Mouse (Mus musculus) CH12.LX (cell line): ENCODE data around the gene Alg1. TPM values are rescaled to one million over a fixed set of nuclear protein-coding genes. Genes with fewer than 3 reads are reported as not detected.

Experiments
- DNase-seq: peaks from one replicate; pipeline ENCODE4 v3.0.0-alpha.2; 2013; ENCODE audit errors: extremely low read depth
- H3K27ac ChIP-seq: 2 replicates; pipeline ENCODE4 v1.5.1; 2012; ENCODE audit warnings: low read depth, mild to moderate bottlenecking, control low read depth, moderate library complexity; ENCODE audit not compliant: insufficient read depth
- H3K27me3 ChIP-seq: replicated peaks from 2 replicates; pipeline ENCODE3; 2012; ENCODE audit warnings: inconsistent platforms
- H3K36me3 ChIP-seq, 2 experiments: replicated peaks in 1 of 2; 2 replicates each; pipeline versions ENCODE3 to v1.6.1; 2012; ENCODE audit warnings: inconsistent platforms in 1 of 2, low read length in 1 of 2, mild to moderate bottlenecking in 1 of 2, mixed read lengths in 1 of 2, moderate library complexity in 1 of 2; ENCODE audit not compliant: control insufficient read depth in 1 of 2, insufficient read depth in 1 of 2
- H3K4me1 ChIP-seq, 2 experiments: 2 replicates each; pipeline ENCODE4 v1.6.1; 2012; ENCODE audit warnings: inconsistent platforms in 1 of 2, moderate library complexity in 1 of 2; ENCODE audit not compliant: insufficient read depth in 2 of 2, control insufficient read depth in 1 of 2
- H3K4me2 ChIP-seq: 2 replicates; pipeline ENCODE4 v1.6.1; 2012; ENCODE audit warnings: low read depth, mild to moderate bottlenecking, control low read depth; ENCODE audit not compliant: poor library complexity, insufficient read depth, severe bottlenecking
- H3K4me3 ChIP-seq, 3 experiments: fragments of 150-350 bp in 1 of 3; sonication (generic) in 1 of 3; replicated peaks in 1 of 3; 2 replicates each; pipeline versions ENCODE3 to v1.5.1; 2011 to 2012; ENCODE audit warnings: low read depth in 2 of 3, low read length in 2 of 3, mild to moderate bottlenecking in 2 of 3, moderate library complexity in 2 of 3, control low read depth in 1 of 3, improper control_type of control experiment in 1 of 3, inconsistent platforms in 1 of 3, mixed read lengths in 1 of 3; ENCODE audit not compliant: poor library complexity in 1 of 3
- H3K79me2 ChIP-seq: replicated peaks from 2 replicates; pipeline ENCODE4 v1.6.1; 2012; ENCODE audit warnings: mild to moderate bottlenecking, moderate library complexity; ENCODE audit not compliant: control insufficient read depth, poor library complexity, insufficient read depth, severe bottlenecking; ENCODE audit errors: extremely low read depth
- H3K9ac ChIP-seq: 2 replicates; pipeline ENCODE4 v1.6.1; 2012; ENCODE audit warnings: low read depth, mild to moderate bottlenecking, control low read depth, moderate library complexity; ENCODE audit not compliant: insufficient read depth
- H3K9me3 ChIP-seq: replicated peaks from 2 replicates; pipeline ENCODE3; 2012; ENCODE audit warnings: low read length, inconsistent platforms, mixed read lengths
- CHD2 ChIP-seq: IDR thresholded peaks from 2 replicates; pipeline ENCODE4 v1.6.1; 2011; ENCODE audit warnings: low read length, improper control_type of control experiment
- CTCF ChIP-seq, 2 experiments: IDR thresholded peaks in 1 of 2; conservative IDR thresholded peaks in 1 of 2; 2 replicates each; pipeline ENCODE4 v1.5.1; 2011 to 2012; ENCODE audit warnings: low read depth in 2 of 2, low read length in 2 of 2, improper control_type of control experiment in 1 of 2, inconsistent platforms in 1 of 2, mild to moderate bottlenecking in 1 of 2, moderate library complexity in 1 of 2
- E2F4 ChIP-seq: IDR thresholded peaks from 2 replicates; pipeline ENCODE4 v1.6.1; 2011; ENCODE audit warnings: low read depth, low read length, improper control_type of control experiment; ENCODE audit not compliant: insufficient replicate concordance
- EP300 ChIP-seq: IDR thresholded peaks from 2 replicates; pipeline ENCODE4 v1.6.1; 2011; ENCODE audit warnings: low read length, improper control_type of control experiment
- JUND ChIP-seq: conservative IDR thresholded peaks from 2 replicates; pipeline ENCODE4 v1.6.1; 2011; ENCODE audit warnings: low read depth, low read length, improper control_type of control experiment
- KAT2A ChIP-seq: IDR thresholded peaks from 2 replicates; pipeline ENCODE4 v1.6.1; 2012; ENCODE audit warnings: low read length, improper control_type of control experiment, inconsistent platforms; ENCODE audit not compliant: insufficient replicate concordance
- MAFK ChIP-seq: IDR thresholded peaks from 2 replicates; pipeline ENCODE4 v1.6.1; 2011; ENCODE audit warnings: low read length, improper control_type of control experiment; ENCODE audit not compliant: insufficient replicate concordance
- MAX ChIP-seq: IDR thresholded peaks from 2 replicates; pipeline ENCODE4 v1.6.1; 2011; ENCODE audit warnings: low read length, improper control_type of control experiment
- MEF2A ChIP-seq: IDR thresholded peaks from 2 replicates; pipeline ENCODE4 v1.6.1; 2014; ENCODE audit warnings: low read depth, mild to moderate bottlenecking, inconsistent platforms, low read length, improper control_type of control experiment, borderline replicate concordance
- MXI1 ChIP-seq: IDR thresholded peaks from 2 replicates; pipeline ENCODE4 v1.6.1; 2011; ENCODE audit warnings: mild to moderate bottlenecking, low read depth, low read length, improper control_type of control experiment
- MYC ChIP-seq: IDR thresholded peaks from 2 replicates; pipeline ENCODE4 v1.6.1; 2011; ENCODE audit warnings: low read depth, mild to moderate bottlenecking, improper control_type of control experiment, low read length
- NELFE ChIP-seq: IDR thresholded peaks from 2 replicates; pipeline ENCODE4 v1.6.1; 2011; ENCODE audit warnings: low read depth, low read length, improper control_type of control experiment
- NRF1 ChIP-seq: IDR thresholded peaks from 2 replicates; pipeline ENCODE4 v1.6.1; 2014; ENCODE audit warnings: low read depth, mild to moderate bottlenecking, inconsistent platforms, low read length, improper control_type of control experiment, moderate library complexity
- PAX5 ChIP-seq: IDR thresholded peaks from 2 replicates; pipeline ENCODE4 v1.6.1; 2012; ENCODE audit warnings: low read length, inconsistent platforms, mixed read lengths
- POLR2A ChIP-seq: IDR thresholded peaks from 2 replicates; pipeline ENCODE4 v1.6.1; 2011; ENCODE audit warnings: low read depth, mild to moderate bottlenecking, improper control_type of control experiment, low read length
- POLR2AphosphoS2 ChIP-seq: IDR thresholded peaks from 2 replicates; pipeline ENCODE4 v1.6.1; 2011; ENCODE audit warnings: low read depth, low read length, improper control_type of control experiment
- RAD21 ChIP-seq: IDR thresholded peaks from 2 replicates; pipeline ENCODE4 v1.6.1; 2011; ENCODE audit warnings: low read depth, mild to moderate bottlenecking, low read length, improper control_type of control experiment, moderate library complexity
- RCOR1 ChIP-seq: conservative IDR thresholded peaks from 2 replicates; pipeline ENCODE4 v1.6.1; 2012; ENCODE audit warnings: low read depth, mild to moderate bottlenecking, inconsistent platforms, low read length, improper control_type of control experiment
- SIN3A ChIP-seq: IDR thresholded peaks from 2 replicates; pipeline ENCODE4 v1.6.1; 2012; ENCODE audit warnings: low read length, improper control_type of control experiment, inconsistent platforms
- SMC3 ChIP-seq: IDR thresholded peaks from 2 replicates; pipeline ENCODE4 v1.6.1; 2011; ENCODE audit warnings: low read depth, low read length, improper control_type of control experiment
- TCF12 ChIP-seq: IDR thresholded peaks from 2 replicates; pipeline ENCODE4 v1.6.1; 2014; ENCODE audit warnings: low read depth, mild to moderate bottlenecking, inconsistent platforms, low read length, improper control_type of control experiment
- UBTF ChIP-seq: IDR thresholded peaks from 2 replicates; pipeline ENCODE4 v1.6.1; 2012; ENCODE audit warnings: low read depth, mild to moderate bottlenecking, inconsistent platforms, low read length, improper control_type of control experiment, moderate library complexity
- USF1 ChIP-seq: IDR thresholded peaks from 2 replicates; pipeline ENCODE4 v1.6.1; 2014; ENCODE audit warnings: low read depth, mild to moderate bottlenecking, inconsistent platforms, low read length, improper control_type of control experiment
- USF2 ChIP-seq: conservative IDR thresholded peaks from 2 replicates; pipeline ENCODE4 v1.6.1; 2011; ENCODE audit warnings: low read depth, low read length, improper control_type of control experiment
- ZC3H11A ChIP-seq: IDR thresholded peaks from 2 replicates; pipeline ENCODE4 v1.6.1; 2012; ENCODE audit warnings: low read depth, mild to moderate bottlenecking, inconsistent platforms, low read length, improper control_type of control experiment
- ZMIZ1 ChIP-seq: IDR thresholded peaks from 2 replicates; pipeline ENCODE4 v1.6.1; 2012; ENCODE audit warnings: low read depth, mild to moderate bottlenecking, inconsistent platforms, low read length, improper control_type of control experiment
- dilution Hi-C: fragments of 300-500 bp; cut with MboI; formaldehyde crosslinking; loops from 2 replicates; pipeline ENCODE4 v1.14.3; 2020; ENCODE audit warnings: low sequenced_read_pairs; ENCODE audit not compliant: extremely low pct_unique_long_range_greater_than_20kb, extremely low pct_ligation_motif_present
- in situ Hi-C: fragments of 300-500 bp; cut with MboI; formaldehyde crosslinking; loops from 3 replicates; pipeline ENCODE4 v1.14.3; 2019; ENCODE audit warnings: low sequenced_read_pairs, low pct_ligation_motif_present, low pct_unique_long_range_greater_than_20kb, mixed read lengths
- polyA plus RNA-seq: library from polyadenylated mRNA; unstranded; fragments of >175 nt; gene quantifications from 2 replicates; pipeline ENCODE4 v1.2.1, GENCODE M21; 2012; ENCODE audit warnings: low read depth; ENCODE audit not compliant: insufficient read length
- total RNA-seq, 2 experiments: library from RNA; depleted of rRNA; stranded (reverse); fragments of 300-350 nt in 1 of 2; fragments of >200 nt in 1 of 2; gene quantifications; 2 replicates each; pipeline ENCODE4 v1.2.3; 2012 to 2014

Gene Alg1
- total and polyA plus RNA-seq, 3 experiments: 55.7 to 65.7 (median 63.5) TPM

GRCm38 (mm10) chr16:5203668-5204433 lies 29.6 kb upstream of the Alg1 start, which contains the start of gene Nagpa (continued):
- TF ChIP-seq MXI1: peak; percentile 99
- peak; percentile 100 for TF ChIP-seq USF1
- TF ChIP-seq POLR2AphosphoS2: no peak
- no peak for TF ChIP-seq JUND
- TF ChIP-seq NRF1: peak; percentile 68
- no peak for TF ChIP-seq EP300
- TF ChIP-seq MEF2A: no peak; the same call in 1 of the 2 replicates
- peak; percentile 100 for TF ChIP-seq USF2
- TF ChIP-seq SIN3A: peak; percentile 100

- Histone ChIP-seq H3K9me3 (no peaks in the 10 kb centered on the region), H3K79me2 (no peaks in the 10 kb centered on the region; the same call in 1 of the 2 replicates), H3K27me3 (no peaks in the 10 kb centered on the region), H3K27ac (no peak overlapping the region), H3K9ac (no peak overlapping the region), H3K36me3 (peaks cover 12 to 41% of the 10 kb centered on the region in 2 experiments), H3K4me3 (no peak overlapping the region), H3K4me1 (peaks cover 11 to 50% of the 10 kb centered on the region in 2 experiments), H3K4me2 (no peak overlapping the region)
- dilution Hi-C loops: no loop called here
- in situ Hi-C loops: loop anchor here (5.0 kb wide), 1 partner anchor 37 kb away; no protein-coding TSS in a partner anchor
- TF ChIP-seq CHD2 (no peak), POLR2AphosphoS2 (no peak), UBTF (no peak), ZC3H11A (no peak), RCOR1 (no peak), E2F4 (no peak), EP300 (no peak), RAD21 (no peak), TCF12 (no peak), MAX (no peak), MYC (no peak), NELFE (no peak), ZMIZ1 (no peak), PAX5 (no peak), MAFK (no peak), SMC3 (no peak), CTCF (conservative IDR thresholded peaks at IDR 0.05 in 1 of 2, IDR thresholded peaks at IDR 0.05 in 1 of 2; ENCODE audit: low read depth in 2 of 2, low read length in 2 of 2) (no peak), POLR2A (no peak), KAT2A (no peak), JUND (no peak)
- DNase-seq: no peak
Measured at GRCm38 (mm10) chr16:5205431-5205970, 27.9 kb upstream of the Alg1 start.
